Mouse (Mus musculus): ENCODE results near the gene Ksr2. TPM values are rescaled to one million over a fixed set of nuclear protein-coding genes. Genes with fewer than 3 reads are reported as not detected.
"Not testable (repeated sequence)": the region's sequence is repeated elsewhere in the genome, so short reads cannot be mapped to it uniquely, and the experiment has no call there.

The Ksr2 gene
- total RNA-seq (2021), result 1 to 10 TPM; 3.6 to 5.1 TPM
- long read RNA-seq, experiment 1, partial matches to known transcripts, result 0 of 1 reads
- long read RNA-seq, experiment 1, other reads (novel, unspliced or antisense), result 1 of 1 reads
- long read RNA-seq, experiment 2, partial matches to known transcripts, result 0 of 3 reads
- long read RNA-seq, experiment 2, other reads (novel, unspliced or antisense), result 3 of 3 reads

- peak; percentile 54 for DNase-seq
Observed at GRCm38 (mm10) chr5:117413507-117414501, at the start of gene Ksr2. Gene Ksr2 (plus strand): TSS chr5:117414000.

GRCm38 (mm10) chr5:117364821-117365220 is 49.0 kb upstream of the Ksr2 start:
- no peak for DNase-seq

- DNase-seq, result no peak
Observed at GRCm38 (mm10) chr5:117365904-117366561, 47.8 kb upstream of the Ksr2 start.

GRCm38 (mm10) chr5:117367206-117367605 is 46.6 kb upstream of the Ksr2 start:
- DNase-seq, result no peak

GRCm38 (mm10) chr5:117370592-117370991 is 43.2 kb upstream of the Ksr2 start:
- DNase-seq, result peak; percentile 65

GRCm38 (mm10) chr5:117373418-117373817 is 40.4 kb upstream of the Ksr2 start:
- DNase-seq, result no peak

GRCm38 (mm10) chr5:117374372-117375049 is 39.3 kb upstream of the Ksr2 start:
- DNase-seq, result no peak

GRCm38 (mm10) chr5:117376331-117376761 is 37.5 kb upstream of the Ksr2 start:
- DNase-seq, result no peak

GRCm38 (mm10) chr5:117377731-117378130 is 36.1 kb upstream of the Ksr2 start:
- not testable (repeated sequence) for DNase-seq

- DNase-seq, result no peak
Observed at GRCm38 (mm10) chr5:117380199-117380598, 33.6 kb upstream of the Ksr2 start.

- no peak for DNase-seq
Observed at GRCm38 (mm10) chr5:117381785-117382184, 32.0 kb upstream of the Ksr2 start.

- no peak for DNase-seq
Observed at GRCm38 (mm10) chr5:117383198-117383597, 30.6 kb upstream of the Ksr2 start.

GRCm38 (mm10) chr5:117388296-117388751 is 25.5 kb upstream of the Ksr2 start:
- peak; percentile 66 for DNase-seq

GRCm38 (mm10) chr5:117388877-117389276 is 24.9 kb upstream of the Ksr2 start, which contains the start of gene Rfc5:
Gene Rfc5 (minus strand): TSS chr5:117389047.
- peak; percentile 98 for DNase-seq

- no peak for DNase-seq
Observed at GRCm38 (mm10) chr5:117390895-117391294, 22.9 kb upstream of the Ksr2 start.

- no peak for DNase-seq
Observed at GRCm38 (mm10) chr5:117395834-117396233, 18.0 kb upstream of the Ksr2 start.

GRCm38 (mm10) chr5:117396596-117397014 is 17.2 kb upstream of the Ksr2 start:
- DNase-seq, result no peak

- DNase-seq, result no peak
Observed at GRCm38 (mm10) chr5:117397371-117397770, 16.4 kb upstream of the Ksr2 start.

- DNase-seq, result no peak
Observed at GRCm38 (mm10) chr5:117398007-117398550, 15.7 kb upstream of the Ksr2 start.

- DNase-seq, result no peak
Observed at GRCm38 (mm10) chr5:117399281-117399680, 14.5 kb upstream of the Ksr2 start.

- DNase-seq, result no peak
Observed at GRCm38 (mm10) chr5:117403609-117404008, 10.2 kb upstream of the Ksr2 start.

- not testable (repeated sequence) for DNase-seq
Observed at GRCm38 (mm10) chr5:117404671-117405070, 9.1 kb upstream of the Ksr2 start.

Measured in adrenal gland, postnatal 10 days (tissue).